Mouse (Mus musculus) neural tube, embryonic 13.5 days (tissue): Measurements from ENCODE around the gene Pkdrej. TPM values are rescaled to one million over a fixed set of nuclear protein-coding genes. Genes with fewer than 3 reads are reported as not detected.
"Not testable (repeated sequence)": the region's sequence is repeated elsewhere in the genome, so short reads cannot be mapped to it uniquely, and the experiment has no call there.

Experiments
- ATAC-seq: fragments of 200-750 bp; cut with Nextera tagmentation; 2 replicates; pipeline ENCODE4 v1.8.0; 2017; ENCODE audit warnings: low read depth, mild to moderate bottlenecking, moderate TSS enrichment, moderate library complexity
- H3K27ac ChIP-seq: fragments of 300-500 bp; sonication (generic); replicated peaks from 2 replicates; pipeline ENCODE4 v1.5.1; 2015; ENCODE audit warnings: moderate library complexity, mild to moderate bottlenecking, inconsistent platforms
- H3K27me3 ChIP-seq: fragments of 300-500 bp; sonication (generic); 2 replicates; pipeline ENCODE4 v1.6.1; 2015; ENCODE audit warnings: mild to moderate bottlenecking, inconsistent platforms
- H3K36me3 ChIP-seq: fragments of 300-500 bp; sonication (generic); 2 replicates; pipeline ENCODE4 v1.6.1; 2015; ENCODE audit warnings: mild to moderate bottlenecking, inconsistent platforms
- H3K4me1 ChIP-seq: fragments of 300-500 bp; sonication (generic); replicated peaks from 2 replicates; pipeline ENCODE4 v1.6.1; 2015; ENCODE audit warnings: inconsistent platforms
- H3K4me2 ChIP-seq: fragments of 300-500 bp; sonication (generic); 2 replicates; pipeline ENCODE4 v1.6.1; 2015; ENCODE audit warnings: inconsistent platforms, mild to moderate bottlenecking, moderate library complexity
- H3K4me3 ChIP-seq: fragments of 300-500 bp; sonication (generic); 2 replicates; pipeline ENCODE4 v1.5.1; 2015; ENCODE audit warnings: mild to moderate bottlenecking, inconsistent platforms
- H3K9ac ChIP-seq: fragments of 300-500 bp; sonication (generic); 2 replicates; pipeline ENCODE4 v1.6.1; 2015; ENCODE audit warnings: moderate library complexity, mild to moderate bottlenecking, inconsistent platforms
- H3K9me3 ChIP-seq: fragments of 300-500 bp; sonication (generic); 2 replicates; pipeline ENCODE4 v1.6.1; 2016; ENCODE audit warnings: inconsistent platforms
- WGBS: fragments of 180-500 bp; shearing (Covaris S2); methylation state at CpG from one replicate; pipeline ENCODE4 v1.1.7; 2015; 5-methylcytosine and 5-hydroxymethylcytosine counted together
- polyA plus RNA-seq: library from polyadenylated mRNA; unstranded; fragments of >200 nt; fragmentation: Nextera tagmentation; extraction: Ambion mirVana; gene quantifications from 2 replicates; pipeline ENCODE4 v1.2.1, GENCODE M21; 2015

Pkdrej gene
- polyA plus RNA-seq, 1 experiment from 2014 or later, result 0.03 TPM

DNA sequence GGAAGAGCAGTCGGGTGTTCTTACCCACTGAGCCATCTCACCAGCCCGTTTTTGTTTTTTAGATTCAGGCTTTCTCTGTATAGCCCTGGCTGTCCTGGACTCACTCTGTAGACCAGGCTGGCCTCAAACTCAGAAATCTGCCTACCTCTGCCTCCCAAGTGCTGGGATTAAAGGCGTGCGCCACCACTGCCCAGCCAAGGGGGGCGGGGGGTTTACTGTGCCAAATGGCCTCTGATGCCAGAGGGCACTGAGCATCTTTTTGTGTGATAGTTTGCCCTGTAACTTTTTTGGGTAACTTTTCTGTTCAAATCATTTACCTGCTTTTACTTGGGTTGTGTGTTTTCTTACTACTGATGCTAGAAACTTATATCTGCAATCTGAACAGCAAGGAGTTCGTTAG, 42.6 kb downstream of the Pkdrej start:
- not testable (repeated sequence) for H3K36me3 ChIP-seq, H3K27ac ChIP-seq, H3K4me1 ChIP-seq, H3K9ac ChIP-seq, H3K4me3 ChIP-seq, H3K4me2 ChIP-seq, H3K27me3 ChIP-seq, ATAC-seq, H3K9me3 ChIP-seq
- WGBS, result 91% methylated on average over 6 of the region's 6 CpGs

DNA sequence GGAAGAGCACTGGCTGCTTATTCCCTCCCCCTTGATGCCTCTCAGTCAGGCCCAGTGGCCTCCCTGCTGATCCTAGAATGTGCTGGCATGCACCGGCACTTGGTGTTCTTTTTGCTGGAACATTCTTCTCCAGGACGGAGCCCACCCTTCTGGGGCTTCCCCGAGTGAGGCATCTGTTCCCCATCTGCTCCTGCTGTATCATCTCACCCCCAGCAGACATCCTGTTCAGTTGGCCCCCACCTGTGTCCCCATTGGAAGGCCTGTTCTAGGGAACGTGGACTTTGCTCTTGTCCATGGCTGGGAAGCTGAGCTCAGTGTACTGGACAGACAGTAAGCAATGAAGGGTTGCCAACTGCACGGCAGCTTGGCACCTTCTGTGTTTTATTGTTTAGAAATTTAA, 44.8 kb downstream of the Pkdrej start:
- Histone ChIP-seq H3K4me3 (no peak overlapping the region), H3K27me3 (no peaks in the 10 kb centered on the region), H3K27ac (no peak overlapping the region), H3K36me3 (no peaks in the 10 kb centered on the region), H3K4me1 (no peaks in the 10 kb centered on the region), H3K9ac (no peak overlapping the region), H3K9me3 (no peaks in the 10 kb centered on the region), H3K4me2 (no peak overlapping the region)
- 73% methylated on average over 5 of the region's 5 CpGs for WGBS
- ATAC-seq, result no peak

DNA sequence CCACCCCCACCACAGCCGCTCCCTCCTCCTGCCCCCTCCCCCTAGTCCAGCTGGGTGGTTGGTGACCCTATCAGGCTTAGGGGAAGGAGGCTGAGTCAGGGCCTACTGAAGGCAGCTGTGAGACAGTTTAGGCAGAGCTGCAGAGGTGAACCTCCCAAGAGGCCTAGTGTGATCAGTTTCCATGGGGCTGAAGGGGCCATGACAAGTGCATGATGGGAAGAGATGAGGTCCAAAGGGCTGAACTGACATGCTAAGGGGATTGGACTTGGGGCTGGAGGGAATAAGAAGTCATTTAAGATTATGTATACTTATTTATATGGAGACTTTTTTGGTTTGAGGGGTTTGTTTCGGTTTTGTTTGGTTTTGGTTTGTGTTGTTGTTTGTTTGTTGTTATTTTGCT, 45.3 kb downstream of the Pkdrej start:
- no peak for ATAC-seq

DNA sequence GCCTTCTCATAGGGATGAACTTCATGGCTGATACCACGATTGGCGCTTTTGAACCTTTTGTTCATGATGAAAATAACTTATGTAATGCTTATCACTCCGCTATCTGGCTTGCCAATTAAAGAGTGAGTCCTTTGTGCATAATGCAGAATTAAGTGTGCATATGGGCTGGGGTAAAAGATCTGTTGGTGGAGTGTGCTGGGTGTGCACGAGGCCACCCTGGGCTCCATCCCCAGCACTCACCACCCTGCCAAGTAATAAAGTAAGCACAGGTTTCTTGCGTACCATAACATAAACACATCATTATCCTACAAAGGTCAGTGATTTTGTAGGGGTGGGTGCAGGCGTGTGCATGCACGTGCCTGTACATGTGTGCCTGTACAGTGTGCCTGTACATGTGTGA, 46.5 kb downstream of the Pkdrej start:
- Histone ChIP-seq H3K4me1 (no peaks in the 10 kb centered on the region), H3K4me3 (no peak overlapping the region), H3K9ac (no peak overlapping the region), H3K36me3 (no peaks in the 10 kb centered on the region), H3K27ac (no peak overlapping the region), H3K27me3 (no peaks in the 10 kb centered on the region), H3K9me3 (no peaks in the 10 kb centered on the region), H3K4me2 (no peak overlapping the region)
- 91% methylated on average over 7 of the region's 7 CpGs for WGBS
- no peak for ATAC-seq

More for the DNA sequence above, 45.3 kb downstream of the Pkdrej start:
- no peak overlapping the region for H3K27ac ChIP-seq
- 63% methylated on average over 2 of the region's 2 CpGs for WGBS
- no peaks in the 10 kb centered on the region for H3K4me1 ChIP-seq
- H3K9me3 ChIP-seq, result no peaks in the 10 kb centered on the region
- no peak overlapping the region for H3K4me3 ChIP-seq
- no peak overlapping the region for H3K9ac ChIP-seq
- no peaks in the 10 kb centered on the region for H3K27me3 ChIP-seq
- H3K4me2 ChIP-seq, result no peak overlapping the region
- no peaks in the 10 kb centered on the region for H3K36me3 ChIP-seq

DNA sequence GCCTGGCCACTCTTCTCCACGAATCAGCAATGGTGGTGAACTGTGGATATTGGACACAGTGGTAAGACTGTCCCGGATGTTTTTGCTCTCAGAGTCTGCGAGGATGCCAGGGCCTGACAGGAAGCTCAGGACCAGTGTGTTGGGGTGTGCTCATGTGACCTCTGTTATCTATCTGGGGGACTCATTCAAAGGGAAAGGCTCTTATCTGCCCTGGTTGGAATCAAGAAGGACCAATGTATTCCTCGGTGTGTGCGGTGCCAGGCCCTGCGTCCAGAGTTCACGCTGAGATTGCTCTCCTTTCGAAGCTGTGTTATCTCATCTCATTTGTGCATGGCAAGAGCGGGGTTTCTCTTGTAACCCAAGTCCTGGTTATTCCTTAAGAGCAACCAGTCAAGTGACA, 47.1 kb downstream of the Pkdrej start:
- ATAC-seq, result no peak
- Histone ChIP-seq H3K4me1 (no peaks in the 10 kb centered on the region), H3K4me2 (no peak overlapping the region), H3K9ac (no peak overlapping the region), H3K27me3 (no peaks in the 10 kb centered on the region), H3K4me3 (no peak overlapping the region), H3K36me3 (no peaks in the 10 kb centered on the region), H3K9me3 (no peaks in the 10 kb centered on the region), H3K27ac (no peak overlapping the region)
- 89% methylated on average over 9 of the region's 9 CpGs for WGBS

DNA sequence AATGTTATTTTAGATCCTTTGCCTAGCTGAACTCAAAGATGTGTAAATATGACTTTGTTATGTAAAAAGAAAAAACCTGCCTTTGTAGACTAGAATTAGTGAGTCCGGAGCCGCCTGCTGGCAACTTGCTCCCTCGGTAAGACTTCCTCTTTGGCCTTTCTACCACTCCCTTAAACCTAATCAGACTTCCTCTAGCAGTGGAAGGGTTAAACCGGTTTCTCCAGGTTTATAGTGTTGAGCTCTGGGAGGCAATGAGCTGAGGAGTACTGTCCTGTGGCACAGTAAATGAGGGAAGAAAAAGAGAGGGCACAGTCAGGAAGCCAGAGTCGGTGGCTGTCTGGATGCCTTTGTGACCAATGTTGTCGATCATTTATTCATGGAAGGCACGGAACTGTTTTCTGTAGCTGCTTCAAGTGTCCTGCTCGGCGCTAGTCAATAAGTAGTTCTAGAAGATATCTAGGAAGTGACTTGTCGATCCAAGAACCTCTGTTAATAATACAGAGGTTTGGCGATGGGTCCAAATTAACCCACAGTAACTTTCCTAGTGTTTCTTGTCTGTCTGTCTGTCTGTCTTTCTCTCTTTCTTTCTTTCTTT, 49.3 kb downstream of the Pkdrej start:
- H3K4me1 ChIP-seq, result no peaks in the 10 kb centered on the region
- no peaks in the 10 kb centered on the region for H3K9me3 ChIP-seq
- ATAC-seq, result no peak
- H3K27me3 ChIP-seq, result no peaks in the 10 kb centered on the region
- WGBS, result 73% methylated on average over 11 of the region's 11 CpGs
- H3K36me3 ChIP-seq, result no peaks in the 10 kb centered on the region
- no peak overlapping the region for H3K4me2 ChIP-seq
- no peak overlapping the region for H3K27ac ChIP-seq
- H3K9ac ChIP-seq, result no peak overlapping the region
- H3K4me3 ChIP-seq, result no peak overlapping the region

DNA sequence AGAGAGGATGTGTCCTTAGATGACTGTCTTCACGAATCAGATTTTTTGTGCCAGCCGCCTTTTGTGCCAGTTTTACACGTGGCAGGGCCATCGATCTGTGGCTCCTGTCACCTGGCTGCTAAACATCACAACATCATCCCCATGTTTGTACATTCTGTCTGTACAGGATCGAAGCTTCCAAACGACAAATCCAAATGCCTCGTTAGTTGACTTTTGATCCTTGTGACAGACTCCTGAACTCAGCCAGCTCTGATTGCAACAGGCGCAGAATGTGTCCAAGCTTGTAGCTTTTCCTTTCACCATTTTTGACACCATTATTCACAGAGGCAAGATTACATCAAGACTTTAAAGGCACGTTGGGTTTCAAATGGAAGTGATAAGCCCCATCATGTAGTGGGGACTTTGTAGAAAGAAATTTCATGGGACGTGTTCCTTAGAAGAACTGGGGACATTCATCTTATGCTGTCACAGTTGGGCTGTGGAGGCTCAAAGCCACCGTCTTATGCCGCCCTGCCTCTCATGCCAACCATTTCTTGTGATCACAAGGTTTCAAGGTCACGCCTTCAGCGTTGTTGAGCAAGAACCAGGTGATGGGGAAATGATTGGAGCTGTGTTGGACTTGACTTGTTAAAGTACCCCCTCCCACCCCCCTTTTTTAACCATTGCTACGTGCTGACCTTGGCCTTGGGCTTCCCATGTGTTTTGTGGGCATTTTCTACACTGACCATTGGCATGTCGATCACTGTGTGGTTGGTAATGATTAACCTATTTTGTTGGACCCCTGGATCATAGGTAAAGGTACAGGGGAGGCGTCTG, 50.0 kb downstream of the Pkdrej start:
- Histone ChIP-seq H3K9ac (no peak overlapping the region), H3K4me2 (no peak overlapping the region), H3K27ac (no peak overlapping the region), H3K4me1 (no peaks in the 10 kb centered on the region), H3K4me3 (no peak overlapping the region), H3K27me3 (no peaks in the 10 kb centered on the region), H3K9me3 (no peaks in the 10 kb centered on the region), H3K36me3 (no peaks in the 10 kb centered on the region)
- no peak for ATAC-seq
- 88% methylated on average over 17 of the region's 17 CpGs for WGBS

DNA sequence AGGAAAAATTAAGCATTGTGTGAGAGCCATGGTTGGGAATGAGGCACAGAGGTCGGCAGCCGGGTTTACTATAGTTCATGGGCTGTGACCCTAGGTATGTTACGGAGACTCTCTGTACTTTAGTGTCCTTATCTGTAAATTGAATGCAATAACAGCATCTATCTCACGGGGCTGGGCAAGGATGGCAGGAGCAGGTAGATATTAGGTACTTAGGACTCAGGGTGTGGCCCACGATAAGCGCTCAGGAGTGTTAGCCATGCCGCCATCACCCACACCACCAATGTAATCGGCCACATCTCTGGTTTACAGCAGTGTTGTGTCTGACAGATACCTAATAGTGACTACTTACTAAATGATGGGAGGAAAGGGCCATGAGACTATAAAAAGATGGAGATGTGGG, 52.5 kb downstream of the Pkdrej start:
- Histone ChIP-seq H3K36me3 (no peaks in the 10 kb centered on the region), H3K27me3 (no peaks in the 10 kb centered on the region), H3K27ac (no peak overlapping the region), H3K4me2 (no peak overlapping the region), H3K9me3 (no peaks in the 10 kb centered on the region), H3K4me1 (no peaks in the 10 kb centered on the region), H3K9ac (no peak overlapping the region), H3K4me3 (no peak overlapping the region)
- 93% methylated on average over 8 of the region's 8 CpGs for WGBS
- ATAC-seq, result no peak

DNA sequence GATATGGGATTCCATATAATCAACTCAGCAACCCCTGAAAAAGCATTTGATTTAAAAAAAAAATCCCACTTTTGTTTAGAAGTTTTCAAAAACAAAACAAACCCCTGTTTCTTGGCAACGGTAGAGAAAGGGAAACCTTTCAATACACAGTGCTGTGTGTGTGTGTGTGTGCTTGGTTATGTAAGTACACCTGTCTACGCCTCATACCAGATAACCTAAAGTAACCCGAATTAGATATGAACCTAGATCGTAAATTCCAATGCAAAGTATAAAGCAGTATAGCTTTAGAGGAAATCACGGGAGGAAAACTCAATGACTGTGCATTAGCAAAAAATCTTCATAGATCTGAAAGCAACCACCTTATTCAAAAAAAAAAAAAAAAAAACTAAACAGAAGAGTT, 54.9 kb downstream of the Pkdrej start:
- Histone ChIP-seq H3K9me3 (no peaks in the 10 kb centered on the region), H3K4me1 (no peaks in the 10 kb centered on the region), H3K4me3 (no peak overlapping the region), H3K27ac (no peak overlapping the region), H3K36me3 (no peaks in the 10 kb centered on the region), H3K27me3 (no peaks in the 10 kb centered on the region), H3K9ac (no peak overlapping the region), H3K4me2 (no peak overlapping the region)
- ATAC-seq, result no peak
- WGBS, result 86% methylated on average over 5 of the region's 5 CpGs

DNA sequence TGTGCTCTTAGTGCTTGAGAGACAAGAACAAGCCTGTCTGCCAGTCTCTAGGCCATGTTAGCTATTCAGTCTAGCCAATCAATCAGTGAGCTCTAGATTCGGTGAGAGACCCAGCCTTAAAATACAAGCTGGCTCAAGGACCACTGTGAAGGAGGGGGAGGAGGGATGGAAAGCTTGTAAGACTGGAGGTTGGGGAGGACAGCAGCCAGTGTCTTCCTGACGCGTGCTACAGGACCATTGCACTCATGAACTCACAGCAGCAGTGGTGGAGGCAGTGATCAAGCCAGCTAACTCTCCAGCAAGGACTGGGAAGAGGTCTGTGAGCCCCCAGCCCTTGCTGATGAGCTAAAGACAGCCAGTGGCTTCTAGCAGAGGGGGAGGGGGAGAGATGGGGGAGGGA, 56.5 kb downstream of the Pkdrej start:
- Histone ChIP-seq H3K36me3 (no peaks in the 10 kb centered on the region), H3K4me3 (no peak overlapping the region)
- WGBS, result 49% methylated on average over 3 of the region's 3 CpGs

More for the DNA sequence above, 56.5 kb downstream of the Pkdrej start:
- Histone ChIP-seq H3K27me3 (no peaks in the 10 kb centered on the region), H3K9ac (no peak overlapping the region), H3K4me2 (no peak overlapping the region), H3K4me1 (no peaks in the 10 kb centered on the region), H3K27ac (no peak overlapping the region), H3K9me3 (no peaks in the 10 kb centered on the region)
- ATAC-seq, result no peak
